Mouse (Mus musculus) bone marrow, adult 2 months (tissue): ENCODE measurements at regions not wholly inside any gene's neighbourhood (a gene's known extent, or its start where the extent isn't known, plus 50 kb on each side); places are given as distances from the start of the nearest gene placed in this dataset.

Source experiments
- CTCF ChIP-seq: fragments of 200-500 bp; IDR thresholded peaks from 2 replicates; pipeline ENCODE4 v1.5.1; 2011; ENCODE audit warnings: low read length, control low read depth; ENCODE audit not compliant: control insufficient read depth, insufficient read depth
- POLR2A ChIP-seq: fragments of 200-500 bp; IDR thresholded peaks from 2 replicates; pipeline ENCODE4 v1.6.1; 2011; ENCODE audit warnings: low read depth, mild to moderate bottlenecking, control low read depth, low read length, borderline replicate concordance; ENCODE audit not compliant: control insufficient read depth

GRCm38 (mm10) chr9:61242167-61242860 is 129.9 kb upstream of the Tle3 start:
- TF ChIP-seq CTCF (no peak), POLR2A (no peak)
